Mouse (Mus musculus): ENCODE data around the gene Dapp1. TPM values are rescaled to one million over a fixed set of nuclear protein-coding genes. Genes with fewer than 3 reads are reported as not detected.
A peak's percentile ranks its signal among the peaks of the same experiment; 100 is the strongest.

Gene Dapp1
- 22.0 and 22.7 TPM in 2 replicates for polyA plus RNA-seq (2016; fragmentation: Nextera tagmentation; extraction: Ambion mirVana)

DNA sequence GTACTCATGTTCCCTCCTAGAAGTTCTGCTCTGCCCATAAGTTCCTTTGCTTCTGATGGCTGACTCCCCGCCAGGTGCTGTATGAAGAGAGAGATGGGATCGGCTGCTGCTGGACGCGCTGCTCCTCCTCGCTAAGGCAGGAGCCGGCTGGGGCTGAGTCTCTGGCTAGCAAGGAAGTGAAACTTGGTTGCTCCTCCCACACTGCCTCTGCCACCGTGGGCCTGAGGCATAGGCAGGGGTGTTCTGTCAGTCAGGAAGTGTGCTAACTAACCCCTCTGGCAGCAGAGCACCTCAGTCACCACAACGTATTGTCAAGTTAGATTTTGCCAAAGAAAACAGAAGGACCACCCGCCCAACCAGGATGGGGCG lies at the start of gene Dapp1:
Gene Dapp1, minus strand, starts transcription at position 164 of the 369 bp plus-strand sequence.
- H3K4me1 ChIP-seq = peaks cover 54% of the 10 kb centered on the region
- peak within 1 kb of the TSS; percentile 84 for H3K27ac ChIP-seq
- peak; percentile 87 for ATAC-seq
- H3K4me3 ChIP-seq = peak within 1 kb of the TSS; percentile 71
- no peaks in the 10 kb centered on the region for H3K9me3 ChIP-seq (replicated peaks)
- H3K27me3 ChIP-seq (replicated peaks) = no peaks in the 10 kb centered on the region
- peak within 1 kb of the TSS; percentile 78 for H3K4me2 ChIP-seq
- H3K9ac ChIP-seq = peak within 1 kb of the TSS; percentile 83
- 1% methylated on average over 10 of the region's 10 CpGs for WGBS (ENCODE audit: insufficient replicate concordance)
- H3K36me3 ChIP-seq = peaks cover 17% of the 10 kb centered on the region; the same call in 1 of the 2 replicates

DNA sequence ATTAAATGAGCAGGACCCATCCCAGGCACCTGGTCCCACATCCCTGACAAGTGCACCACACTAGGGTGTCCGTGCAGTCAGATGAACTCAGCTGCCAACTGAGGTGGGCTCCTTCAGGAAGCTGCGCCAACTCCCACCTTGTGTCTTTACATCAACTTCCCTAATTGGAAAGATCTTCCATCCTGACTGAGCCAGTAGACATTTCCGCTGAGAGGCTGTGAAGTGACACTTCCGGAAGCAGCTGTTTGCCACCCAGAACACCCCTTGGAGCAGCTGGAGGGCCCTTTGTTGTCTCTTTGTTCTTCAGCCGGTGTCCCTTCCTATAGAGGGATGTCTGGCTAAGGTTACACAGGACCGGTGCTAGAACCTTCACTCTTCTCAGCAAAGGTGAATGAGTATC lies 49.2 kb upstream of the Dapp1 start:
- Histone ChIP-seq H3K4me2 (no peak overlapping the region), H3K9me3 (replicated peaks) (no peaks in the 10 kb centered on the region), H3K27ac (no peak overlapping the region), H3K4me3 (no peak overlapping the region), H3K27me3 (replicated peaks) (no peaks in the 10 kb centered on the region), H3K9ac (no peak overlapping the region), H3K4me1 (no peaks in the 10 kb centered on the region), H3K36me3 (no peaks in the 10 kb centered on the region)
- no peak for ATAC-seq
- 50% methylated on average over 6 of the region's 6 CpGs for WGBS (ENCODE audit: insufficient replicate concordance)

DNA sequence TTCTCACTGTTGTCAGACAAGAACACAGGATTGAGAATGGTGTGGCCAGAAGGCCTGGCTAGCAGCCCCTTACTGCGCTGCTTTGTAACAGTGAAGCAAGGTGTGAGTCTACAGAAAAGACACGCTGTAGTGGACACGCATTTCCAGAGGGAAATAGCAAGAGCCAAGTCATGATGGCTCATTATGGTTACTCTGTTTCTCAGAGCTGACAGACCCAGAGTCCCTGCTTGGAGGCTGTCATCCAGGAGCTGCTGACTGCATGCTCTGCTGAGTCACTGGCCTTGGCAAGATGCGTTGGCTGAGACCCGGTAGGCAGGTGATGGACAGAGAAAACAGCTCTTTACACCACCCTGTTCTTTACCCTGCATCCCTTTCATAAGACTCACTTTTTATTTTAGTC lies 48.0 kb upstream of the Dapp1 start:
- no peak overlapping the region for H3K27ac ChIP-seq
- no peaks in the 10 kb centered on the region for H3K4me1 ChIP-seq
- 71% methylated on average over 5 of the region's 5 CpGs for WGBS (ENCODE audit: insufficient replicate concordance)
- H3K9ac ChIP-seq = no peak overlapping the region
- no peak overlapping the region for H3K4me2 ChIP-seq
- H3K9me3 ChIP-seq (replicated peaks) = no peaks in the 10 kb centered on the region
- no peaks in the 10 kb centered on the region for H3K36me3 ChIP-seq
- no peak for ATAC-seq
- H3K27me3 ChIP-seq (replicated peaks) = no peaks in the 10 kb centered on the region
- no peak overlapping the region for H3K4me3 ChIP-seq

DNA sequence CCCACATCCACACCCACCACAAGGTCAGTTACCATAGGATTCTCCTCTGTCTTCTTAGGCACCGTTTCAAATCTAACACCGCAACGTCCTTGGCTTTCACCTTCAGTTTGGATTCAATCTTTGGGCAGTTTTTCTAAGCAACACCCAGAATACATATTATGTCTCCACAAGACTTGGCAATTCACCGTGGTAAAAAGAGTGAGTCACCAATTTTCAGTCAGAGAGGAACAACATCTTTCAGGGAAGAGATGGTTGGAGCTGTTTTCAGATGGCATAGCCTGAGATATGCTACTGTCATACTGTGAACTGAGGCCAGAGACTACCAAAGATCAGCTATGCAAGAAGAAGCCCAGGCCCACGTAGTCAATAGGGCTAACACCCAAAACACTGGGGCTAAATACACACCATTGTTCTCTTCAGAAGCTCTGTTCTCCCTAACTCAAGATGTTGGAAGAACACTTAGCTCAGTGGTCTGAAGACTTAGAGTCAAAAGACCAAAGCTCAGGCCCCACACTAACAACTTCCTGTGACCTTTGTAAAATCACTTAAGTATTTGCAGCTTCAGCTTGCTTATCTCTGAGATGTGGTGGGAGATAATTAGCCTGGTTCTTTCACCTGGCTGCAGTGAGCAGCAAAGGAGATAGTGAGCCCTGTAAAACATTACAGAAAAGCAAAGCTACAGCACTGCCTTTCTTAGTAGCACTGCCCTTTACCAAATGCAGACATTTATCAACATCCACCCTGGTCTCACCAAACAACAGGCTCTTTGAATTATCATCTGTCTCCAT lies 46.4 kb upstream of the Dapp1 start:
- no peak overlapping the region for H3K4me3 ChIP-seq
- no peaks in the 10 kb centered on the region for H3K9me3 ChIP-seq (replicated peaks)
- H3K4me1 ChIP-seq = no peaks in the 10 kb centered on the region
- no peaks in the 10 kb centered on the region for H3K36me3 ChIP-seq
- WGBS (ENCODE audit: insufficient replicate concordance) = 66% methylated on average over 5 of the region's 5 CpGs
- no peak overlapping the region for H3K27ac ChIP-seq
- no peak overlapping the region for H3K9ac ChIP-seq
- no peaks in the 10 kb centered on the region for H3K27me3 ChIP-seq (replicated peaks)
- H3K4me2 ChIP-seq = no peak overlapping the region
- no peak for ATAC-seq

DNA sequence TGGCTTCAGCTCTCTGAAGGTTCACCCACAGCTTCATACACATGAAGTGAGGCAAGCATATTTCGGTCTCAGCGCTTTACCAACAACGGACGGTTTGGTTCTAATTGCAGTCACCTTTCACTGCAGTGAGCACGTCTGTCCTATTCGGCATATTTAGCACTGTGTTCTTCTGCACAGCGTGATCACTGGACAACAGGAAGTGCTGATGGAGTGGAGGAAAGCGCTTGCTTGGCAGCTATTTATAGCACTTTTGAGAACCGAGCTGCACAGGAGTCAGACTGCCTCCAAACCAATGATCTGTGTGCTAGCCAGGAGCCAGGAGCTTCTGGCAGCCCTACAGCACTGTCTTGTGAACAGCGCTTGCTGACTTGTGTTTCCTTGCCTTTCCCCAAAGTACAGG lies 44.9 kb upstream of the Dapp1 start:
- H3K27me3 ChIP-seq (replicated peaks) = no peaks in the 10 kb centered on the region
- no peak for ATAC-seq
- H3K9me3 ChIP-seq (replicated peaks) = no peaks in the 10 kb centered on the region
- H3K36me3 ChIP-seq = no peaks in the 10 kb centered on the region
- 37% methylated on average over 10 of the region's 10 CpGs for WGBS (ENCODE audit: insufficient replicate concordance)
- H3K4me1 ChIP-seq = no peaks in the 10 kb centered on the region
- no peak overlapping the region for H3K9ac ChIP-seq
- no peak overlapping the region for H3K4me3 ChIP-seq
- H3K4me2 ChIP-seq = no peak overlapping the region
- no peak overlapping the region for H3K27ac ChIP-seq

DNA sequence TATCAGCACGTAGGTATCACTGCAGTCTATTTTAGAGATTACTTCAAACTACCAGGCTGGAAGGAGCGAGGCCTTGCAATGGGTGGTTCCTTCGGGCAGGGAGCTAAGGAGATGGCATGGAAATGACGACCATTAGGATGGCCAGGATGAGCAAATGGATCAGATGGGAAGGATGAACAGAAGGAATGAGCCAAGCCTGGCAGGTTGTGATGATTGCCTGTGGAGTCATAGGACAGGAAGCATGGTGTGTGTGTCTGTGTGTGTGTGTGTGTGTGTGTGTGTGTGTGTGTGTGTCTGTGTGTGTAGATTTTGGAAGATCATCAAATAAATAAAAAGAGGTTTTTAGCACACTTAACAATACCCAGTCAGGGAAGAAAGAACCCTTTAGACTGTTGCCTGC lies 41.3 kb upstream of the Dapp1 start:
- Histone ChIP-seq H3K9ac (no peak overlapping the region), H3K4me3 (no peak overlapping the region), H3K4me2 (no peak overlapping the region), H3K9me3 (replicated peaks) (0 out of 2 replicates have a peak, but pooled peaks cover 5% of the 10 kb centered on the region), H3K27ac (no peak overlapping the region), H3K27me3 (replicated peaks) (no peaks in the 10 kb centered on the region), H3K36me3 (no peaks in the 10 kb centered on the region), H3K4me1 (no peaks in the 10 kb centered on the region)
- ATAC-seq = no peak
- 66% methylated on average over 4 of the region's 4 CpGs for WGBS (ENCODE audit: insufficient replicate concordance)

DNA sequence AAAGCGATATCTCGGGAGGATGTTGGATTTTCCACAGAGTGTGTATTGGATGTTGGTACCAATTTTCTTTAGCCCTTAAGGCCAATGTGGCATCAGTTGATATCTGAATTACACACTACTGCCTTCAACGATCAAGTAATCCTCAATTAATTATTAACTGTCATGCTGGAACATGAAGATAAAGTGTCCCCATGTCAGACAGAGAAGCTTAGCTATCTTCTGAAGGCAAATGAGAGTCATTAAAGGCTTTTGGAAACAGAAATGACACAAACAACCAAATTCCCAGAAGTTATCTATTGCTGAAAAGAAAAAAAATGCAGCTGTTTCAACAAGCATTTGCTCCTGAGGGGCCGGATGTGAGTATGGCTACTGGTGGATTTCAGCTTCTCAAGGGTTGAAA lies 40.7 kb upstream of the Dapp1 start:
- WGBS (ENCODE audit: insufficient replicate concordance) = 55% methylated on average over 4 of the region's 4 CpGs
- H3K36me3 ChIP-seq = no peaks in the 10 kb centered on the region
- no peak overlapping the region for H3K4me3 ChIP-seq
- no peak for ATAC-seq
- H3K4me2 ChIP-seq = no peak overlapping the region
- no peaks in the 10 kb centered on the region for H3K4me1 ChIP-seq
- H3K27me3 ChIP-seq (replicated peaks) = no peaks in the 10 kb centered on the region
- 0 out of 2 replicates have a peak, but pooled peaks cover 5% of the 10 kb centered on the region for H3K9me3 ChIP-seq (replicated peaks)
- H3K27ac ChIP-seq = no peak overlapping the region
- no peak overlapping the region for H3K9ac ChIP-seq

DNA sequence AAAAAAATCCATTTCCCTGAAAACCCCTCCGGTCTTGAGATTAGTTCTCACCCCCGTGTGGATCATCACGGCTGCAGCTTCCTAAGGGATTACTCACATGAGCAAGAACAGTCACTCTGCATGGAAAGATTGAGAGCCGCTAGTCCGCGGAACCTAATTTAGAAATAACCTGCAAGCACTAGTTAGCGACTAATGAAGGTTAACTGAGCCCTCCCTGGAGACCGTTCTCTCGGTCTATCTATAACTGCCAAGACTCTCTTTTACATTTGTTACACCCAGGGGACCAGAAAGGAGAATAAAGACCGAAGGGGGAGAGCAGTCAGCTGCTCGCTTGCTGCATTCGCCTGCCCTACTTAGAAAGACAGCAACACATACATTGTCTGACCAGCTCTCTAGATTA lies 35.5 kb upstream of the Dapp1 start:
- 0 out of 2 replicates have a peak, but pooled peaks cover 5% of the 10 kb centered on the region for H3K9me3 ChIP-seq (replicated peaks)
- ATAC-seq = no peak
- H3K9ac ChIP-seq = no peak overlapping the region
- no peaks in the 10 kb centered on the region for H3K36me3 ChIP-seq
- H3K4me2 ChIP-seq = no peak overlapping the region
- H3K4me3 ChIP-seq = no peak overlapping the region
- H3K4me1 ChIP-seq = no peaks in the 10 kb centered on the region
- H3K27ac ChIP-seq = no peak overlapping the region
- WGBS (ENCODE audit: insufficient replicate concordance) = 87% methylated on average over 12 of the region's 12 CpGs
- no peaks in the 10 kb centered on the region for H3K27me3 ChIP-seq (replicated peaks)

DNA sequence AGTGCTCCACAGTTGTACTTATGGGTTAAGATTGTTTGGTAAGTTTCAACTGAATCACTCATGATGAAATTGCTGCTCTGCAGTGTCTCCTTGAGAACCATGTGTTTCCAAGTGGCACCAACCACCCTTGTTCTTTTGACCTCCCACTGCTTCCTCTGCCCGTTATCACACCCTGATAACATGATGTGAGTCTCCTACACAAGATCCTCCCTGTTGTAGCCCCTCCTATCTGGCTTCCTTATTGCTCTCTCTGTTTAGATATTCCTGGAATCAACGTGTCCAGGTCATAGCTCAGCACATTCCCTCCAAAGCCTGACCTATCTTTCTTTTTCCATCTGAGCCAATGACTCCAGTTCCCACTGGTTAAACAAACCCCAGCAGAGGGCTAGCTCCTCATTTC lies 33.4 kb upstream of the Dapp1 start:
- 0 out of 2 replicates have a peak, but pooled peaks cover 5% of the 10 kb centered on the region for H3K9me3 ChIP-seq (replicated peaks)
- H3K9ac ChIP-seq = no peak overlapping the region
- no peaks in the 10 kb centered on the region for H3K36me3 ChIP-seq
- ATAC-seq = no peak
- H3K27me3 ChIP-seq (replicated peaks) = no peaks in the 10 kb centered on the region
- 36% methylated on average over 2 of the region's 2 CpGs for WGBS (ENCODE audit: insufficient replicate concordance)
- no peak overlapping the region for H3K4me2 ChIP-seq
- H3K4me1 ChIP-seq = no peaks in the 10 kb centered on the region
- no peak overlapping the region for H3K27ac ChIP-seq
- H3K4me3 ChIP-seq = no peak overlapping the region

DNA sequence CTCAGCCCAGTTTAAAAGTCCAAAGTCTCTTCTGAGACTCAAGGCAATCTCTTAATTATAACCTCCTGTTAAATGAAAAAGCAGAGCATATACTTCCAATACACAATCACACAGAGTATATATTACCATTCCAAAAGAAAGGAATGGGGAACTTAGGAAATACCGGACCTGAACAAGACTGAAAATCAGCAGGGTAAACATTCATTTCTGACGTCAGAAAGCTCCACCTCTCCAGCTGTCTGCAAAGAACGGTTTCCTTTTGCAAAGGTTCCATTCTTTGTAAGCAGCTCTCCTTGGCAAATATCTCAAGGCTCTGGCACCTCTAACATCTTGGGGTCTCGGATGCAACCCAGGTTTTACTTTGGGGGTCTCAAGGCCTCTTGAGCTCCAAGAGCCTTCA lies 31.0 kb upstream of the Dapp1 start:
- H3K4me3 ChIP-seq = no peak overlapping the region
- H3K9ac ChIP-seq = no peak overlapping the region
- no peaks in the 10 kb centered on the region for H3K9me3 ChIP-seq (replicated peaks)
- no peak overlapping the region for H3K27ac ChIP-seq
- H3K27me3 ChIP-seq (replicated peaks) = no peaks in the 10 kb centered on the region
- no peak for ATAC-seq
- WGBS (ENCODE audit: insufficient replicate concordance) = 41% methylated on average over 4 of the region's 4 CpGs
- H3K4me1 ChIP-seq = no peaks in the 10 kb centered on the region
- no peaks in the 10 kb centered on the region for H3K36me3 ChIP-seq
- no peak overlapping the region for H3K4me2 ChIP-seq

DNA sequence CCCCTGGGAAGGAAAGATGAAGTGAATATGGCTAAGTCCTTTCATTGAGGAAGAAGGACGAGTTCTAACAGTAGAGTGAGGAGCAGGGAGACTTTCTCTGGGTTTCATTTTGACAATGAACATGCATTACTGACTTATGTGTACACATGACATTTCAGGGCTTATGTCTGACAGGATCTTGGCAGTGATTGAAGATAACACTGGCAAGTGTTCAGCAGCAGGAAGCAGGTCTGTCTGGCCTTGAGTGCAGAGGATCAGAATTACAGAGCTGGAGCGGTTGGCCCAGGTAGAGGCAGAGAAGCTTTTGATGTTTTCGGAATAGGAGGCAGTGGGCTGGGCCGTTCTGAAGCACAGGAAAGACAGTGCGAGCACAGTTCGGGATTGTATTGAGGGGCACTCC lies 26.8 kb upstream of the Dapp1 start:
- 57% methylated on average over 6 of the region's 6 CpGs for whole genome bisulfite sequencing (ENCODE audit: insufficient replicate concordance)
- no peaks in the 10 kb centered on the region for H3K4me1 ChIP-seq

DNA sequence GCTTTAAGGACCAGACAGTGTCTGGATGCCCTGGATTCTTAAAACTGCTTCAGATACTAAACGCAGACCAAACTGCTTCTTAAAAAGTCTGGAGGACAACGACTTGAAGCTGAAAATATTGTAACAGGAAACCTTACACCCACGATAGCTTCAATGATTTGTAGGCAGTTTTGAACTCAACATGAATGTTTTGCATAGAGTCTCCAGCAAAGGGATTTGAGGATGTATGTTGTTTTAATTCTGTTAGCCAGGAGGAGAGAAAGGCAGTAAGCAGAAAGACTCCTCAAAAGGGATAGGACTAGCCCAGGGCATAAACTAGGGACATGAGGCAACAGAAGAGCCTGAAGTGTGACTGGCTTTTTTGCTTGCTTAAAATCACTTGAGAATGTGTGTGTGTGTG lies 25.6 kb upstream of the Dapp1 start:
- Histone ChIP-seq H3K4me2 (no peak overlapping the region), H3K36me3 (no peaks in the 10 kb centered on the region), H3K4me1 (no peaks in the 10 kb centered on the region), H3K27ac (no peak overlapping the region), H3K27me3 (replicated peaks) (no peaks in the 10 kb centered on the region), H3K9ac (no peak overlapping the region), H3K9me3 (replicated peaks) (no peaks in the 10 kb centered on the region), H3K4me3 (no peak overlapping the region)
- no peak for ATAC-seq
- 52% methylated on average over 3 of the region's 3 CpGs for WGBS (ENCODE audit: insufficient replicate concordance)

More for the DNA sequence above, 26.8 kb upstream of the Dapp1 start:
- ATAC-seq = no peak
- Histone ChIP-seq H3K36me3 (no peaks in the 10 kb centered on the region), H3K27me3 (replicated peaks) (no peaks in the 10 kb centered on the region), H3K9ac (no peak overlapping the region), H3K4me2 (no peak overlapping the region), H3K4me3 (no peak overlapping the region), H3K9me3 (replicated peaks) (no peaks in the 10 kb centered on the region), H3K27ac (no peak overlapping the region)

DNA sequence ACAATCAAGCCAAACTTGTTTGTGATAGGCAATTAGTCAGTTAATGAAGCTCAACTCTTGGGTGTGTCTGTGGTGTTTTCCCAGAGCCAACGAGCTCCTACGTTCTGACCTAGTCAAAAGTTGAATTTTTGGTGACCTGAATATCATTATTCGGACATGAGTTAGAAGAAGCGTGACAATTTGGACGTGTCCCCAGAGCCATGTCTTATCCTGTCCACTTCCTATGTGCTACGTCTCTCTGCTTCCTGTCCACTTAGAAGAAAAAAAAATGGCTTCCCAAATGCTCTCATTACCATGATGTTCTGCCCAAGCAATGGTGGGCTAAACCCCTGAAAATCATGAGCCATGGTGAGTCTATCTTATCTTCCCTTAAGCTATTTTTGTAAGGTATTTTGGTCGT lies 21.9 kb upstream of the Dapp1 start:
- 72% methylated on average over 7 of the region's 7 CpGs for WGBS (ENCODE audit: insufficient replicate concordance)
- Histone ChIP-seq H3K4me1 (no peaks in the 10 kb centered on the region), H3K4me2 (no peak overlapping the region), H3K4me3 (no peak overlapping the region), H3K27me3 (replicated peaks) (no peaks in the 10 kb centered on the region), H3K27ac (no peak overlapping the region), H3K36me3 (no peaks in the 10 kb centered on the region), H3K9me3 (replicated peaks) (no peaks in the 10 kb centered on the region), H3K9ac (no peak overlapping the region)
- no peak for ATAC-seq
